Mouse (Mus musculus): ENCODE results near the gene Adora2b. TPM values are rescaled to one million over a fixed set of nuclear protein-coding genes. Genes with fewer than 3 reads are reported as not detected.
A peak's percentile ranks its signal among the peaks of the same experiment; 100 is the strongest.

Adora2b gene
- total and polyA plus RNA-seq, 2 experiments from 2014 or later = 1.7 to 4.0 TPM

- H3K27ac ChIP-seq (ENCODE audit: low read depth, low read length) = no peak overlapping the region
- H3K9ac ChIP-seq = no peak overlapping the region
- no peaks in the 10 kb centered on the region for H3K27me3 ChIP-seq (ENCODE audit: insufficient read depth, low read length)
- no peaks in the 10 kb centered on the region for H3K9me3 ChIP-seq (ENCODE audit: low read length)
- no peak for TF ChIP-seq CTCF (IDR thresholded peaks at IDR 0.05; ENCODE audit: low read depth)
- ATAC-seq (no peak), DNase-seq (no peak)
- no peaks in the 10 kb centered on the region for H3K36me3 ChIP-seq (ENCODE audit: insufficient read depth)
- H3K4me3 ChIP-seq (ENCODE audit: low read depth, low read length) = no peak overlapping the region
- no peak overlapping the region for H3K4me2 ChIP-seq (ENCODE audit: low read depth)
- 68% methylated on average over 7 of the region's 7 CpGs for WGBS
- H3K4me1 ChIP-seq (ENCODE audit: insufficient read depth) = no peaks in the 10 kb centered on the region
These were observed 15.2 kb downstream of the Adora2b start for GRCm38 (mm10) chr11:62264018-62264417.

- peak; percentile 23 for DNase-seq
- TF ChIP-seq CTCF (IDR thresholded peaks at IDR 0.05; ENCODE audit: low read depth) = no peak
- 50% methylated on average over 7 of the region's 7 CpGs for WGBS
- Histone ChIP-seq H3K4me1 (ENCODE audit: insufficient read depth) (no peaks in the 10 kb centered on the region), H3K9ac (no peak overlapping the region), H3K27me3 (ENCODE audit: insufficient read depth, low read length) (no peaks in the 10 kb centered on the region), H3K4me2 (ENCODE audit: low read depth) (no peak overlapping the region), H3K27ac (ENCODE audit: low read depth, low read length) (0 out of 2 replicates have a peak overlapping the region, but pooled peaks have one; percentile 29), H3K4me3 (ENCODE audit: low read depth, low read length) (no peak overlapping the region), H3K9me3 (ENCODE audit: low read length) (no peaks in the 10 kb centered on the region), H3K36me3 (ENCODE audit: insufficient read depth) (no peaks in the 10 kb centered on the region)
- ATAC-seq = no peak
These were observed 16.9 kb downstream of the Adora2b start for GRCm38 (mm10) chr11:62265642-62266041.

GRCm38 (mm10) chr11:62266466-62267214 is 17.9 kb downstream of the Adora2b start:
- H3K36me3 ChIP-seq (ENCODE audit: insufficient read depth) = no peaks in the 10 kb centered on the region
- H3K4me1 ChIP-seq (ENCODE audit: insufficient read depth) = no peaks in the 10 kb centered on the region
- ATAC-seq = peak; percentile 36; the same call in 1 of the 2 replicates
- TF ChIP-seq CTCF (IDR thresholded peaks at IDR 0.05; ENCODE audit: low read depth) = no peak
- H3K4me3 ChIP-seq (ENCODE audit: low read depth, low read length) = no peak overlapping the region
- H3K9me3 ChIP-seq (ENCODE audit: low read length) = no peaks in the 10 kb centered on the region
- 48% methylated on average over 17 of the region's 17 CpGs for WGBS
- H3K27ac ChIP-seq (ENCODE audit: low read depth, low read length) = no peak overlapping the region
- no peak overlapping the region for H3K9ac ChIP-seq
- no peak overlapping the region for H3K4me2 ChIP-seq (ENCODE audit: low read depth)
- DNase-seq = peak; percentile 16
- H3K27me3 ChIP-seq (ENCODE audit: insufficient read depth, low read length) = no peaks in the 10 kb centered on the region

DNA sequence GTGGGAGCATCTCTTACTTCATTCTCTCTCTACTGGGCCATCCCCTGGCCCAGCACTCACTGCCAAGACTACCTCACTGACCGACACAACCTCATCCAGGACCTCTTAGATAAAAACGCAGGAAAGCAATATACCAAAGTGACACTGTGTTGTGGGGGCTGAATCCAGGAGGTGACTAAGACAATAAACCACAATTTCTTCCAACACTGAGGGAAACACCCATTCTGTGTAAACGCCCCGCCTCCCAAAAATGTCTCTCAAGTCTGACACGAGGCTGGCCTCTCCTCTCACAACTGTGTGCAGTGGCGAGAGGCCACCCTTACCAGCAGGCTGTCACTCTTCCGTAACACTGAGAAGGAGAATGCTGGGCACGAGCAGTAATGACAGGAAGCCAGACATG is 19.6 kb downstream of the Adora2b start:
- ATAC-seq (no peak), DNase-seq (no peak)
- no peak overlapping the region for H3K9ac ChIP-seq
- no peak overlapping the region for H3K4me2 ChIP-seq (ENCODE audit: low read depth)
- H3K4me1 ChIP-seq (ENCODE audit: insufficient read depth) = no peaks in the 10 kb centered on the region
- H3K4me3 ChIP-seq (ENCODE audit: low read depth, low read length) = no peak overlapping the region
- no peak overlapping the region for H3K27ac ChIP-seq (ENCODE audit: low read depth, low read length)
- no peaks in the 10 kb centered on the region for H3K27me3 ChIP-seq (ENCODE audit: insufficient read depth, low read length)
- no peaks in the 10 kb centered on the region for H3K9me3 ChIP-seq (ENCODE audit: low read length)
- no peaks in the 10 kb centered on the region for H3K36me3 ChIP-seq (ENCODE audit: insufficient read depth)
- TF ChIP-seq CTCF (IDR thresholded peaks at IDR 0.05; ENCODE audit: low read depth) = no peak
- 81% methylated on average over 8 of the region's 8 CpGs for WGBS

GRCm38 (mm10) chr11:62269097-62269496 is 20.3 kb downstream of the Adora2b start:
- H3K4me1 ChIP-seq (ENCODE audit: insufficient read depth) = no peaks in the 10 kb centered on the region
- no peaks in the 10 kb centered on the region for H3K9me3 ChIP-seq (ENCODE audit: low read length)

GRCm38 (mm10) chr11:62270851-62271250 is 22.1 kb downstream of the Adora2b start:
- Histone ChIP-seq H3K27me3 (ENCODE audit: insufficient read depth, low read length) (no peaks in the 10 kb centered on the region), H3K36me3 (ENCODE audit: insufficient read depth) (no peaks in the 10 kb centered on the region), H3K4me1 (ENCODE audit: insufficient read depth) (no peaks in the 10 kb centered on the region), H3K9me3 (ENCODE audit: low read length) (no peaks in the 10 kb centered on the region), H3K27ac (ENCODE audit: low read depth, low read length) (no peak overlapping the region), H3K4me3 (ENCODE audit: low read depth, low read length) (no peak overlapping the region), H3K4me2 (ENCODE audit: low read depth) (no peak overlapping the region), H3K9ac (no peak overlapping the region)
- ATAC-seq (no peak), DNase-seq (no peak)
- 70% methylated on average over 5 of the region's 5 CpGs for WGBS
- no peak for TF ChIP-seq CTCF (IDR thresholded peaks at IDR 0.05; ENCODE audit: low read depth)

More at GRCm38 (mm10) chr11:62269097-62269496, 20.3 kb downstream of the Adora2b start:
- H3K4me2 ChIP-seq (ENCODE audit: low read depth) = no peak overlapping the region
- WGBS = 79% methylated on average over 12 of the region's 12 CpGs
- no peak for TF ChIP-seq CTCF (IDR thresholded peaks at IDR 0.05; ENCODE audit: low read depth)
- H3K36me3 ChIP-seq (ENCODE audit: insufficient read depth) = no peaks in the 10 kb centered on the region
- H3K27ac ChIP-seq (ENCODE audit: low read depth, low read length) = no peak overlapping the region
- no peaks in the 10 kb centered on the region for H3K27me3 ChIP-seq (ENCODE audit: insufficient read depth, low read length)
- no peak for ATAC-seq
- H3K9ac ChIP-seq = no peak overlapping the region
- DNase-seq = no peak
- no peak overlapping the region for H3K4me3 ChIP-seq (ENCODE audit: low read depth, low read length)

GRCm38 (mm10) chr11:62277086-62277485 is 28.3 kb downstream of the Adora2b start:
- Histone ChIP-seq H3K36me3 (ENCODE audit: insufficient read depth) (no peaks in the 10 kb centered on the region), H3K4me1 (ENCODE audit: insufficient read depth) (no peaks in the 10 kb centered on the region), H3K4me2 (ENCODE audit: low read depth) (no peak overlapping the region), H3K9ac (no peak overlapping the region), H3K27me3 (ENCODE audit: insufficient read depth, low read length) (no peaks in the 10 kb centered on the region), H3K4me3 (ENCODE audit: low read depth, low read length) (no peak overlapping the region), H3K9me3 (ENCODE audit: low read length) (no peaks in the 10 kb centered on the region), H3K27ac (ENCODE audit: low read depth, low read length) (no peak overlapping the region)
- 69% methylated on average over 8 of the region's 8 CpGs for WGBS
- ATAC-seq = no peak
- no peak for DNase-seq
- TF ChIP-seq CTCF (IDR thresholded peaks at IDR 0.05; ENCODE audit: low read depth) = no peak
